Mouse (Mus musculus) retina, postnatal 7 days (tissue): Measurements from ENCODE around the gene Fhad1.

Experiments used
- DNase-seq: peaks from one replicate; pipeline ENCODE4 v3.0.0-alpha.2; 2012; ENCODE audit warnings: low read depth, low spot score

The Fhad1 gene

GRCm38 (mm10) chr4:141977346-141977745, 37.5 kb downstream of the Fhad1 start:
- no peak for DNase-seq

- no peak for DNase-seq
Measured at GRCm38 (mm10) chr4:141976163-141976562, 38.7 kb downstream of the Fhad1 start.

- no peak for DNase-seq
Measured at GRCm38 (mm10) chr4:141964575-141964974, 50.3 kb downstream of the Fhad1 start.

GRCm38 (mm10) chr4:141963907-141964306, 51.0 kb downstream of the Fhad1 start:
- DNase-seq, result no peak

- DNase-seq, result peak; percentile 36
Measured at GRCm38 (mm10) chr4:141962811-141963685, 51.8 kb downstream of the Fhad1 start.

GRCm38 (mm10) chr4:141960037-141960436, 54.8 kb downstream of the Fhad1 start:
- DNase-seq, result no peak

GRCm38 (mm10) chr4:141959615-141960014, 55.3 kb downstream of the Fhad1 start:
- no peak for DNase-seq

GRCm38 (mm10) chr4:141958614-141959375, 56.1 kb downstream of the Fhad1 start:
- DNase-seq, result no peak

GRCm38 (mm10) chr4:141958188-141958587, 56.7 kb downstream of the Fhad1 start:
- DNase-seq, result peak; percentile 56

GRCm38 (mm10) chr4:141957740-141958139, 57.1 kb downstream of the Fhad1 start:
- no peak for DNase-seq

- DNase-seq, result no peak
Measured at GRCm38 (mm10) chr4:141956931-141957330, 58.0 kb downstream of the Fhad1 start.

- no peak for DNase-seq
Measured at GRCm38 (mm10) chr4:141954770-141955720, 59.8 kb downstream of the Fhad1 start.

- DNase-seq, result no peak
Measured at GRCm38 (mm10) chr4:141953859-141954258, 61.0 kb downstream of the Fhad1 start.

GRCm38 (mm10) chr4:141953291-141953690, 61.6 kb downstream of the Fhad1 start:
- DNase-seq, result no peak

GRCm38 (mm10) chr4:141952824-141953223, 62.1 kb downstream of the Fhad1 start:
- no peak for DNase-seq

GRCm38 (mm10) chr4:141952114-141952513, 62.8 kb downstream of the Fhad1 start:
- DNase-seq, result no peak

- no peak for DNase-seq
Measured at GRCm38 (mm10) chr4:141949436-141949835, 65.4 kb downstream of the Fhad1 start.

GRCm38 (mm10) chr4:141948822-141949221, 66.1 kb downstream of the Fhad1 start:
- DNase-seq, result no peak

GRCm38 (mm10) chr4:141942403-141942802, 72.5 kb downstream of the Fhad1 start:
- no peak for DNase-seq

GRCm38 (mm10) chr4:141941289-141941688, 73.6 kb downstream of the Fhad1 start:
- DNase-seq, result no peak

GRCm38 (mm10) chr4:141938535-141938934, 76.3 kb downstream of the Fhad1 start:
- DNase-seq, result no peak
